Mouse (Mus musculus) liver, embryonic 16.5 days (tissue): ENCODE data around the gene Topbp1. TPM values are rescaled to one million over a fixed set of nuclear protein-coding genes. Genes with fewer than 3 reads are reported as not detected.

Experiments
- ATAC-seq: fragments of 200-750 bp; cut with Nextera tagmentation; 2 replicates; pipeline ENCODE4 v1.8.0; 2017; ENCODE audit warnings: low read depth, mild to moderate bottlenecking, moderate number of reproducible peaks, moderate library complexity
- H3K27ac ChIP-seq: fragments of 300-500 bp; sonication (generic); 2 replicates; pipeline ENCODE4 v1.5.1; 2014; ENCODE audit warnings: mild to moderate bottlenecking, low read length
- H3K27me3 ChIP-seq: fragments of 300-500 bp; sonication (generic); 2 replicates; pipeline ENCODE4 v1.6.1; 2014; ENCODE audit warnings: low read depth, low read length, mixed read lengths; ENCODE audit not compliant: control insufficient read depth, insufficient read depth
- H3K36me3 ChIP-seq: fragments of 300-500 bp; sonication (generic); 2 replicates; pipeline ENCODE4 v1.6.1; 2014; ENCODE audit warnings: mild to moderate bottlenecking; ENCODE audit not compliant: control insufficient read depth, insufficient read depth
- H3K4me1 ChIP-seq: fragments of 300-500 bp; sonication (generic); 2 replicates; pipeline ENCODE4 v1.6.1; 2014; ENCODE audit warnings: low read depth, low read length, mixed read lengths; ENCODE audit not compliant: control insufficient read depth
- H3K4me2 ChIP-seq: fragments of 300-500 bp; sonication (generic); 2 replicates; pipeline ENCODE4 v1.6.1; 2014; ENCODE audit warnings: low read depth, low read length, mixed read lengths
- H3K4me3 ChIP-seq: fragments of 300-500 bp; sonication (generic); 2 replicates; pipeline ENCODE4 v1.5.1; 2014; ENCODE audit warnings: low read depth, mild to moderate bottlenecking, low read length
- H3K9ac ChIP-seq: fragments of 300-500 bp; sonication (generic); 2 replicates; pipeline ENCODE4 v1.6.1; 2014; ENCODE audit warnings: low read depth, low read length
- H3K9me3 ChIP-seq: fragments of 300-500 bp; sonication (generic); replicated peaks from 2 replicates; pipeline ENCODE4 v1.6.1; 2016; ENCODE audit warnings: low read length; ENCODE audit not compliant: control insufficient read depth
- WGBS: fragments of 180-500 bp; shearing (Covaris S2); extraction: QIAGEN DNeasy Blood & Tissue Kit; methylation state at CpG from one replicate; pipeline ENCODE4 v1.1.7; 2014; ENCODE audit not compliant: insufficient replicate concordance; 5-methylcytosine and 5-hydroxymethylcytosine counted together
- polyA plus RNA-seq: library from polyadenylated mRNA; unstranded; fragments of >200 nt; fragmentation: Nextera tagmentation; extraction: Ambion mirVana; gene quantifications from 2 replicates; pipeline ENCODE4 v1.2.1, GENCODE M21; 2015

Topbp1 gene
- polyA plus RNA-seq, 1 experiment from 2014 or later, result 29.4 TPM

DNA sequence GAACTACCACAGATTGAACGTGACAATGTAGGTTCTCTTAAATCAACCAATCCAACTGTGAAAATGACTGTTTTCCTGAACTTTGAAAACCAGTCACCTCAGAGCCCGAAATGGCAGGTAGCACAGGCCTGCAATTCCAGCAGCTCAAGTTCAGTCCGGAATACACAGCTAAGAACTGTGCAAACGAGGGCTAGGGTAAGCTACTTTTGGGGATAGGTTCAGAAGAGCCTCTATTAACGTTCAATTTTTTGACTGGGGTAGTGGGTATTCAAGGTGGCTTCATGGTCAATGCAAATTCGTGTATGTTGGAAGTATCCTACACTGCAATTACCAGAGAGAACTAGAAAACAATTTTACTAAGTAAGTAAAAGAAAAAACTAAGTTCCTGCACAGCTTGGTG is 58.1 kb downstream of the Topbp1 start:
- Histone ChIP-seq H3K4me1 (peaks cover 32% of the 10 kb centered on the region), H3K36me3 (peaks cover 24% of the 10 kb centered on the region), H3K9ac (peak overlapping the region; percentile 95), H3K27ac (peak overlapping the region; percentile 14; the same call in 1 of the 2 replicates), H3K9me3 (no peaks in the 10 kb centered on the region), H3K27me3 (no peaks in the 10 kb centered on the region), H3K4me2 (peak overlapping the region; percentile 98), H3K4me3 (peak overlapping the region; percentile 77)
- 47% methylated on average over 6 of the region's 6 CpGs for WGBS
- ATAC-seq, result no peak

DNA sequence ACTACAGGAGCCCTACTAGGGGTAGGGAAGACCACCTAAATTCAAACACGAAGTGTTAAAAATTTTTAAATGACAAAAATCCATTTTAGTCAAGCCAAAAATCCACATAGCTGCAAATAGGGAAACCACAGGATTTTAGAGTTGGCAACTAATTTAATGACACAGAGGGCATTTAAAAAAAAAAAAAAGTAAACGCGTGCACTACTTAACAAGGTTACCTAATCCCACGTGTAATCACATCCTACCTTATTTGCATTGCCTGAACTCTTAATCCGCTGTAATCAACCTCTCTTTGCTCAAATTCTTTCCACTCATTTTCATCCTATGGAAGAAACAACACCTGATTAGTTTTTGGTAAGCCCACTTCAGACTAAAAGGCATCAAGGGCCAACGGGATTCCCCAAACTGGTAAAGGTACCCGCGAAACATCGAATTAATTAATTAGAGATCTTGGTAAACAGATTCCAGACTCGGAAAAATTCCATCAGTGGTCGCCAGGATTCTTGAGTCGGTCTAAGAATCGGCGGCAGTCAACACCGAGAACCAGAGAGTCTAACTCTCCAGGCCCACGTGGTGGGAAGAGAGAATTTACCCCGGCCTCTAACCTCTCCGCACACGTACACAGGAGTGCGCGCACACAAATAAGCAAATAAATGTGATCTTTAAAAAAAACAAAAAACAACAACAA is 58.9 kb downstream of the Topbp1 start:
- H3K36me3 ChIP-seq, result peaks cover 18% of the 10 kb centered on the region
- H3K4me3 ChIP-seq, result peak overlapping the region; percentile 77
- no peaks in the 10 kb centered on the region for H3K9me3 ChIP-seq
- H3K4me1 ChIP-seq, result peaks cover 27% of the 10 kb centered on the region
- H3K27me3 ChIP-seq, result no peaks in the 10 kb centered on the region
- H3K4me2 ChIP-seq, result peak overlapping the region; percentile 98
- peak overlapping the region; percentile 97 for H3K27ac ChIP-seq
- 1% methylated on average over 21 of the region's 21 CpGs for whole genome bisulfite sequencing
- no peak for ATAC-seq
- H3K9ac ChIP-seq, result peak overlapping the region; percentile 95

DNA sequence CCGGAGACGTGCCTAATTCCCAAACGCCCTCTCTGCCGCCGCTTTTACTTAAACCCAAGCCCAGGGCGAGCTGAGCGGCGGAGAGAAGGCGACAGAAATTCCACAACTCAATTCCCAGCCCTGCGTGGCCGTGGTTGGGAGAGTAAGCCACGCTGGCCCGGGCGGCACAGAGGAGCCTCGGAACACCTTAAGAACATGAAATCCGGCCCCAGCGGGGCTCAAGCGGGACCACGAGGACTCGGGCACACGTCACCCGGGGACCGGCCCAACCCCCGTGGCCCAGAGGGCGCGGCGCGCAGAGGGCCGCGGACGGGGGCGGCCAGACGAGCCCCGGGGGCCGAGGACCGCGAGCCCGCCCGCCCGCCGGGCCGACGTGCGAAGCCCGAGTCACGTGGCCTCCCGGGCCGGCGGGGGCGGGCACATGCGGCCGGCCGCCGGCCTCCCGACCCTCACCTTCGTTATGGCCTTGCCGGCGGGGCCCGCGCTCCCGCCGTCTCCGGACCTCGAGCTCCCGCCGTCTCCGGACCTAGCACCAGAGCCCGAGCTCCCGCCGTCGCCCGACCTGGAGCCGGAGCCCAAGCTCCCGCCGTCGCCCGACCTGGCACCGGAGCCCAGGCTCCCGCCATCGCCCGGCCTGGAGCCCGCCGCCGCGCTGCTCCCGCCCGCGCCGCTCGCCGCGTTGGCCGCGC is 59.7 kb downstream of the Topbp1 start:
- Histone ChIP-seq H3K4me2 (peak overlapping the region; percentile 98), H3K36me3 (peaks cover 10% of the 10 kb centered on the region), H3K27me3 (no peaks in the 10 kb centered on the region), H3K4me1 (peaks cover 27% of the 10 kb centered on the region), H3K9me3 (no peaks in the 10 kb centered on the region), H3K9ac (peak overlapping the region; percentile 95), H3K4me3 (peak overlapping the region; percentile 77), H3K27ac (peak overlapping the region; percentile 97)
- ATAC-seq, result peak; percentile 39
- WGBS, result 1% methylated on average over 77 of the region's 94 CpGs

DNA sequence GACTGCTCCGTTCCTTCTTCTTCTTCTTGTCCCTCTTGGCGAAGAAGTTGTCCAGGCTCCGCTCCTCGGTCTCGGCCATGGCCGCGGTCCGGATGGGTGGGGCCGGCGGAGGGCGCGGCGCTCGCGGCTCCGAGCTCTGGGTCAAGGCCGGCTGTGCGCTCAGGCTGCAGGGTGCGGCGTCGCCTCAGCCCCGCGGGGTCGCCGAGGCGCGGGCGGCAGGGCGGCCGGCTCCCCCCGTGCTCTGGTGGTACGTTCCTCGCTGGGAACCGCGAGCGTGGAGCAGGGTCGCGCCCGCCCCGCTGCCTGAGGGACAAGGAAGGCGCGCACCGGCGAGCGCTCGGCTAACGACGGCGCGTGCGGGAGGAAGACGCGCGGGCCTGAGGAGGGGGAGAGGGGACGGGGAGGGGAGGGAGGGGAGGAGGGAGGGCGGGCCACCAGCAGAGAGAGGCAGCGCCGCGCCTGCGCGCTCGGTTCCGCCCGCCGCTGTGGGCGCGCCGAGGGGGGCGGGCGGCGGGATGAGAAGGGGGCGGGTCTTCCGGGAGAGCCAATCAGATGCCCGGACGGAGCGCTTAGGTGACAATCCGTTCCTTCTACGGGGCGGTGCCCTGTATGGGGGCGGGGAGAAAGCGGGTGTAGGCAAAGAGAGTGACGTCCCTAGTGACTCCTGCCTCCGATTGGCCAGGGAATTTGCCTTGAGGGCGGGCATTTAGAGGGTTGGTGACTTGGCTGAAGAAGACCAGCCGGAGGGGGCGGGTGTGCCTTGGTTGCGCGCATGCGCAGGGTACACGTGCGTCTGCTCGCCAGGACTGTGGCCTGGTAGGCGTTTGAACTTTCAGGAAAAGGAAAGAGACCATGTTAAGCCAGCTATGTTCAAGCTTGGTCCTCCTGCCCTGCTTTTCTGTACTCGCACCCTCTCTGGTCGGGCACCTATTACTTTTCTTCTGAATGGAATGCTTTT is 60.6 kb downstream of the Topbp1 start, which contains the start of gene Cdv3:
Cdv3 (minus strand) TSS at position 551 of the 958 bp plus-strand sequence.
- Histone ChIP-seq H3K4me2 (peak within 1 kb of the TSS; percentile 98), H3K27me3 (no peaks in the 10 kb centered on the region), H3K9ac (peak within 1 kb of the TSS; percentile 95), H3K27ac (peak within 1 kb of the TSS; percentile 97), H3K4me1 (peaks cover 27% of the 10 kb centered on the region), H3K36me3 (peaks cover 3% of the 10 kb centered on the region), H3K9me3 (no peaks in the 10 kb centered on the region), H3K4me3 (peak within 1 kb of the TSS; percentile 77)
- peak; percentile 95 for ATAC-seq
- under 1% methylated on average over 80 of the region's 95 CpGs for WGBS

DNA sequence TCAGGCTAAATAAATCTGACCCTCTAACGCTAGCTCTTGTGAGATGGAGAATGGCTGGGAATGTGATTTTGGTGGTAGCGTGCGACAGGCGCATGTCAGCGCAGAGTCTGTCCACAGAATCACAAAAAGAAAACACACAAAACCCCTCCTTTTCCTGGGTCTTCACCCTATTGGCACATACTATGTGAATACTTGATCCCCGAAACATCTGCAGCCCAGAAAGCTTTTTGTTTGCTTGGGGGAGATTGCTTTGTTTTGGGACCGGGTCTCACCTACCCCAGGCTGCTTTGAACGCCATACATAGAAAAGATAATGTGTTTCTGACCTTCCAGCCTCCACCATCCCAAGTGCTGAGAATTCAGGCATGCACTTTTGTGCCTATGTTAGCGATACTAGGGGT is 61.3 kb downstream of the Topbp1 start:
- H3K9me3 ChIP-seq, result no peaks in the 10 kb centered on the region
- peaks cover 27% of the 10 kb centered on the region for H3K4me1 ChIP-seq
- H3K27me3 ChIP-seq, result no peaks in the 10 kb centered on the region
- peak overlapping the region; percentile 46 for H3K4me3 ChIP-seq
- peak overlapping the region; percentile 68 for H3K4me2 ChIP-seq
- 48% methylated on average over 9 of the region's 9 CpGs for WGBS
- H3K9ac ChIP-seq, result peak overlapping the region; percentile 22; the same call in 1 of the 2 replicates
- peaks cover 3% of the 10 kb centered on the region for H3K36me3 ChIP-seq
- H3K27ac ChIP-seq, result peak overlapping the region; percentile 31
- no peak for ATAC-seq

DNA sequence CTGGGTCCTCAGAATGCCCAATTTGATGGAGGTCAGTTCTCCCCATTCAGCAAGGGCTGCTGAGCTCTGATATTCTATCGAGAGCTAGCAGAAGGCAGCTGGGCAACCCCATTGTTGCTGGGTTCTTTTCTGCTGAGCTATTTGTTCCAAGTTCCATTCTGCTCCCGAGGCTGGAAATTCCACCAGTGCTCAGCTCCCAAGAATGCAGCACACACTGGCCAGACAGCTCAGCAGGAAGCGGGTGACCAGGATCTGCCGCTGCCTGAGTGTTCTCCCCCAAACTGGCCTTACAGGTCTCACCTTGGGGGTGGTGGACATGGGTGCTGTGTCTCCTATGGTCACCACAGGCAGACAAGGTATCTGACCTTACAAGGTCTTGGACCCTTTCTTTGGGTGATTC is 64.9 kb downstream of the Topbp1 start:
- H3K27ac ChIP-seq, result no peak overlapping the region
- WGBS, result 77% methylated on average over 4 of the region's 4 CpGs
- H3K4me3 ChIP-seq, result no peak overlapping the region
- no peak for ATAC-seq
- H3K36me3 ChIP-seq, result no peaks in the 10 kb centered on the region
- H3K4me1 ChIP-seq, result peaks cover 14% of the 10 kb centered on the region
- H3K4me2 ChIP-seq, result no peak overlapping the region
- no peak overlapping the region for H3K9ac ChIP-seq
- H3K27me3 ChIP-seq, result no peaks in the 10 kb centered on the region
- H3K9me3 ChIP-seq, result no peaks in the 10 kb centered on the region

DNA sequence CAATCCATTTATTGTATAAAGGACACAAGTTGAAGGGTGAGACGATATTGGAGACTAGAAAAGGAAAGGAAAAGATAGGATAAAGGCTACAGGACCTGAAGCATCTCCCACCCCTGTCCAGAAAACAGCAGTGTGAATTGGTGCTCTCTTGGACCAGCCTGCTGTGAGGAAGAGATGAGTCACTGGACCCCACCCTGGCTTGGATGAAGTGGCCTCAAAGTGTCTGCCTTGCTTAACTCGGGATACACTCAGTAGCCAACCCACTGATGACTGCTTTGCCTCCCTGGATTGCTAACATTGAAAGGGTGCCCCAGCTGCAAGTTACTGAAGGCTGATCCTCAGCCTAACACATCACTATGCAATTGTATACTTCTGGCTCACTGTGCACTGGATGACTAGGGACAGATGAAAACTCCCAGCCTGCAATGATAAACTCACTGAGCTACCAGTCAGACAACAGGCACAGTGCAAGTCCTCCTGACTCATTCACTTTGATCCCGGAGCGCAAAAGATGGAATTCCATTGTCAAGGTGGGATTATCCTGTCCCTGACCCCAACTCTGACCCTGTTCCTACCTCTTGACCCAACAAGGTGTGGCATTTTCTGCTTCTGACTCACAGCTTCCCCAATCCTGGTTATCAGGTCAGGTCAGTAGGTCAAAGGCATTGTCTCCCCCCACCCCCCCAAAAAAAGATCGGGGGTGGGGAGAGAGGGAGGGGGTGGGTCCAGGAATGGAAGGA is 67.4 kb downstream of the Topbp1 start:
- Histone ChIP-seq H3K4me2 (no peak overlapping the region), H3K27me3 (no peaks in the 10 kb centered on the region), H3K27ac (no peak overlapping the region), H3K9ac (no peak overlapping the region), H3K4me1 (no peaks in the 10 kb centered on the region; the same call in 1 of the 2 replicates), H3K4me3 (no peak overlapping the region), H3K9me3 (no peaks in the 10 kb centered on the region), H3K36me3 (no peaks in the 10 kb centered on the region)
- ATAC-seq, result no peak
- 58% methylated on average over 5 of the region's 5 CpGs for WGBS
